Mouse (Mus musculus) embryonic stem cell, embryonic (primary cell): ENCODE measurements around the gene Alox12.

ENCODE experiments used
- CTCF ChIA-PET, 4 experiments: fragments of 300-600 bp in 2 of 4; fragments of 350-600 bp in 2 of 4; sonication (Branson Sonifier 250); formaldehyde crosslinking; loops; one replicate each; lab custom pipeline; 2022; ENCODE audit warnings: inconsistent platforms in 2 of 4; lab: Charles Lee
- POLR2A ChIA-PET, 4 experiments: fragments of 300-600 bp in 2 of 4; fragments of 350-600 bp in 2 of 4; sonication (Branson Sonifier 250); formaldehyde crosslinking; loops; one replicate each; lab custom pipeline; 2022; ENCODE audit warnings: antibody characterized with exemption in 4 of 4, inconsistent platforms in 1 of 4; lab: Charles Lee

Alox12 gene

DNA sequence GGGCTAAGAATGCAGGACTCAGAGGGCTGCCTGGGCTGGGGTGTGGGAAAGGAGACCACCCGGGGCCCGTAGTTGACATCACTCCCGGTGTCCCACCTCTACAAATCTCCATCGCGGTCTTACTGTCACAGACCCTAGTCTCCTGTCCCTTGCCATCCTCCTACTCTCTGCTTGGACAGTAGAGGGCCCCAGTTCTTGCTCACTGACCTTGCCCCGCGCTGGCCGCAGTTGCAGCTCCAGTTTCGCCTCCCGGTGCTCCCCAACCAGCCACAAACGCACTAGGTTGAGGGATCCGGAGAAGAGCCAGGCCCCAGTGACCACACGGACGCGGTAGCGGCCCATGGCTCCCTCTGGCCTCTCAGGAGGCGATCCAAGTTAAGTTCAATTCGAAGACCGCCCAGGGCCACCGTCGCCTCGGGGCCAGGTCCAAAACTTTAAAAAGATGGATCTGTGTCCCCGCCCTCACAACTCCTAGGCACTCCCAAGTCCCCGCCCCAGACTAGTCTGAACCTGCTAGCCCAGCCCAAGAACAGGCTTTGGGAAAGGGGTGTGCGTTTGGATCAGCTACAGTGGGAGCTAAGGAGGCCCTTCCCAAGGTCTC is at the start of gene Alox12:
Gene Alox12 (minus strand): TSS at position 423 of the 601 bp plus-strand sequence.
- POLR2A ChIA-PET = interaction anchor here in 3 of 4 experiments (0.8 to 2.5 kb wide), 12 partner anchors 8 to 94 kb away, joined by 3 to 14 read pairs (median 3); partner anchors contain the start of genes Gm21988 (in 3 of the 3), Rnasek (in 3 of the 3) and 0610010K14Rik (in 2 of the 3)
- CTCF ChIA-PET = interaction anchor here (0.6 to 1.6 kb wide), 8 partner anchors 8 to 1549 kb away, joined by 3 to 17 read pairs (median 4); partner anchors contain the start of genes 0610010K14Rik (in 1 of the 4) and Alox12e (in 1 of the 4)

DNA sequence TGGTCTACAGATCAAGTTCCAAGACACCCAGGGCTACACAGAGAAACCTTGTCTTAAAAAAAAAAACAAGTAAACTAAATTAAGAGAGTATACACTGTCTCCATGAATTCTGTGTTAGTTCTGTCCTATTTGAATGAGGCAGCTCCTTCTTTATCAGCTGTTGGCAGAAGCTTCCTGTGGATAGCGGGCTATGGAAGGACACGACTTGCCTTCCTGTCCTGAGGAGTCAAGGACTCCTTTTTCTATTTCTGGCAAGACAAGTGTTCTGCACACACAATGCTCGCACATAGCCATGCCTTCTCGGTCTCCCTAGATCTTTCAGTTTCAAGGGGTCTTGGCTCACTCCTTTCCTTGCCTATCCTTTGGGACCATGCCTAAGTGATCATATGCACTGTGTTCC is 47.1 kb upstream of the Alox12 start:
- POLR2A ChIA-PET = no interaction called here
- CTCF ChIA-PET = interaction anchor here in 1 of 4 experiments (0.5 kb wide), 1 partner anchor 16 kb away, joined by 3 read pairs; no protein-coding TSS in a partner anchor

DNA sequence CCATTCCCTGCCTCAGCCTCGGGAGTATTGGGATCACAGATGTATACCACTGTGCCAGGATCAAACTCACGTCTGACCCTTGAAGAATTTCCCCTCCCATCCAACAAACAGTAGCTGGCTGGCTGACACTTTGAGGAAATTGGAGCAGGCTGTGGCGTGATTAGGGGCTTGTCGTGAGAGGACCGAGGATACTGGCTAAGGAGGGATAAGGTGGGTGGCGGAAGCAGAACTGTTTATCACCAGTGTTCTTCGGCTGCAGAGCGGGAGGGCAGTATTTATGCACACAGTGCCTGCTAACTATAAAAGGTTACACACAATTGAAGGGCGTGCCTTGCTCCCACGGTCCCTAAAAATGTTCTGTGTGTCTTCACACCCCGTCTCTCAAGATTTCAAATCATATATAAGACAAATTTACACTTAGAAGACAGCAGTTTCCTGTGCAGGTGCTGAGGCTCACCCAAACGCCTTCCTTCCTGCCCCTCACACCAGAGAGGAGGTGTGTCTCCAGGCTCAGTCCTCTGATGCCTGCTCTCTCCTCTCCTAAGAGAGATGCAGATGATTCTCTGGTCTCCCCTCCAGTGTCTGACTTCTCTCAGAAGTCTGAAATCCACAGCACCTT is 42.8 kb upstream of the Alox12 start:
- ChIA-PET POLR2A (interaction anchor here in 1 of 4 experiments (0.5 to 1.0 kb wide), 2 partner anchors 233 to 461 kb away, joined by 3 to 4 read pairs; no protein-coding TSS in a partner anchor), CTCF (interaction anchor here in 2 of 4 experiments (0.6 to 1.2 kb wide), 2 partner anchors 12 to 30 kb away, joined by 3 read pairs; no protein-coding TSS in a partner anchor)

DNA sequence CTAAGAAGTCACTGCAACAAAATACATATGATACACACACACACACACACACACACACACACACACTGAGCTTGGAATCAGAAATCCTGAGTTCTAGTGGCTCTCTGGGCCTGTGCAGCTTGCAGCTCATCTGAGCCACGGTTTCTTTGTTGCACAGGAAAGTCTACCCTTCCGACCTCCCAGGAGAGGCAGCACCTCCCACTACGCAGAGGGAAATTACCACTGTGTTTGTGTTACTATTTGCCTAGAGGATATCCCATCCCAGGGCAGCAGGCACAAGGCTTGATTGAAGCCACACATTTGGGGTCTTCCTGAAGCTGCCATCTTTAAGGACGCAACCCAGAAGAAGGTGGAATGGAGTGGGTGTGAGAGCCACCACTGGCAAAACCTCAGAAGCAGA is 42.3 kb upstream of the Alox12 start:
- ChIA-PET POLR2A (interaction anchor here in 1 of 4 experiments (0.5 to 1.0 kb wide), 3 partner anchors 209 to 462 kb away, joined by 3 to 4 read pairs (median 3); no protein-coding TSS in a partner anchor), CTCF (interaction anchor here in 3 of 4 experiments (0.6 to 1.2 kb wide), 4 partner anchors 13 to 259 kb away, joined by 3 read pairs; no protein-coding TSS in a partner anchor)

DNA sequence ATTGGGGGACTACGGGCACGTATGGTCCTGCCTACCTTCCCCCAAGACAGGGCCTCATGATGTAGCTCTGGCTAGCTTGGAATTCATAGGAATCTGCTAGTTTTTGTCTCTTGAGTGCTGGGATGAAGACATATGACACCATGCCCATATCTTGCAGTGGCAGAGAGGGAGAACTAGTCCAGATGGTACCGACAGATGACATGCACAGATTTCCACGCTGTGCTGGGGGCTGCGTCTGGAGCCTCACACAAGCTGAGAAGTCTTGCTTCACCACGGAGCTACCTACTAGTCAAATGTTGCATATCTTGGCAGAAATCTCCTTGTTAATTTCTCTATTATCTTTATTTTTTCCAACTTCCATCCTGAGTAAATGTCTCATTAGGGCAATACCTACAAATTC is 38.7 kb upstream of the Alox12 start:
- ChIA-PET POLR2A (no interaction called here), CTCF (no interaction called here)

DNA sequence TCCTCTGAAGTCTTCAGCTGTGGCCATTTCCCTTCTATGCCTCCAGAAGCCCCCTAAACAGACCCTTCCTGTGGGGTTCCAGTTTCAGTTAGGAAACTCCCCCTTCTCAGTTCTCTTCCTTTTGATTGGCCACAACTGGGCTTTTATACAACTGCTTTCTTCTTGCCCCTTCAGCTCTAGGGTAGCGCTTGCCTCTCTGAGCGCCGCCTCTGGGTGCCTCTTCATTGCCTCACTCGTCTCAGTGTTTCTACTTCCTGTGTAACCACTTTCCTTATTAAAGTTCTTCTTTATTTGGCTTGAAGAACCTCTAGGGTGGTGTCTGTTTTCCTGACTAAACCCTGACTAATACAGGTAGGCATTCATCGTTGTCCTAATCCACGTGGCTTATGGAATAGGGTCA is 36.1 kb upstream of the Alox12 start:
- ChIA-PET POLR2A (interaction anchor here in 2 of 4 experiments (0.6 to 1.5 kb wide), 2 partner anchors 31 to 271 kb away, joined by 3 read pairs; partner anchors contain the start of gene Alox12e (in 1 of the 2)), CTCF (no interaction called here)

DNA sequence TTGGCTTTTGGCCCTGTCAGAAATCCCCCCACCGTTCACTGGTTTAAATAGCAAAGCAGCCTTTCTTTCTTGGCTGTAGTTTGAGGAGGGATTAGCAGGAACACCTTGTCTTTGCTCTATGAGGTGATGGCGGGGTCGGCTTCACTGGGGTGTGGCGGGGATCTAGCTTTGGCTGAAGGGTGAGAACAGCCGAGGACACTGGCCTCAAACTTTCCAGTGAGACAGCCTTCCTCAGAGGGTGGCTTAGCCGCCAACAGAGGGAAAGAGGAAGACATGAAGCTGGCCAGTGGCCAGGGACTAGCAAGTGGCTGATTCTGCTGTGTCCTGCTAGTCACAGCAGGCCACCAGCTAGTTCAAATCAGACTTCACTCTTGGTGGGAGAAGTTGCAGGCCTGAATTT is 34.1 kb upstream of the Alox12 start:
- ChIA-PET CTCF (interaction anchor here in 2 of 4 experiments (0.6 to 1.1 kb wide), 2 partner anchors 42 to 361 kb away, joined by 3 to 4 read pairs; no protein-coding TSS in a partner anchor), POLR2A (no interaction called here)

DNA sequence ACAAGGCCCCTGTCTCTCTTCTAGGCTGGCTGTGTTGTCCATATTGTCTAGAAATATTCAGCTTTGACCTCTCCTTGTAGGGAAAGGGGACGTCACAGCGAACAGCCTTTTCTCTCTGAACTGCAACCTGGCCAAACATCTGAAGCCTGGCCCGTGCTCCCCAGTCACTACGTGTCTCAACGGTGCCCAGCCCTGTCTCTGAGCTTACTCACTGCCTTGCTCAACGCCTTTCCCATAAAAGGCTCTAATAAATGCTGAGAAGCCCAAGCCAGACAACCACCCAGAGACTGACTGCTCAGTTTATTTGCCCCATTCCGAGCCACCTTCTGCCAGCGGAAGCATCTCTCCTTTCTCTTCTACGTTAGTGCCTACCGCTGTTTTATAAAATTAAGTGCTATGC is 32.9 kb upstream of the Alox12 start:
- POLR2A ChIA-PET = no interaction called here
- CTCF ChIA-PET = no interaction called here

DNA sequence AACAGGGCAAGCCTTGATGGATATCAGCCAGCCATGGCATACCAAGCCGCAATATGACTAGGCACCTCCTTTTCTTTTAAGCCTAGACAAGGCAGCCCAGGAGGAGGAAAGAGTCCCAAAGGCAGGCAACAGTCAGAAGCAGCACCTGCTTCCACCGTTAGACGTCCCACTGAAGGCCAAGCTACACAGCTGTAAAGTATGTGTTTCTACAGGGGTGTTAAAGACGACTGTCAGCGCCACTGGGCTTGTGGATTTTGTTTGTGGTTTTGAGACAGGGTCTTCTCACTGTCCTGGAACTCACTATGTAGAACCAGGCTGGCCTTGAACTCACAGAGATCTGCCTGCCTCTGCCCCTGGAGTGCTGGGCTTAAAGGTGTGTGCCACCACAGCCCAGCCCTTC is 30.5 kb upstream of the Alox12 start:
- ChIA-PET CTCF (interaction anchor here in 1 of 4 experiments (1.1 kb wide), 1 partner anchor 36 kb away, joined by 4 read pairs; no protein-coding TSS in a partner anchor), POLR2A (no interaction called here)

DNA sequence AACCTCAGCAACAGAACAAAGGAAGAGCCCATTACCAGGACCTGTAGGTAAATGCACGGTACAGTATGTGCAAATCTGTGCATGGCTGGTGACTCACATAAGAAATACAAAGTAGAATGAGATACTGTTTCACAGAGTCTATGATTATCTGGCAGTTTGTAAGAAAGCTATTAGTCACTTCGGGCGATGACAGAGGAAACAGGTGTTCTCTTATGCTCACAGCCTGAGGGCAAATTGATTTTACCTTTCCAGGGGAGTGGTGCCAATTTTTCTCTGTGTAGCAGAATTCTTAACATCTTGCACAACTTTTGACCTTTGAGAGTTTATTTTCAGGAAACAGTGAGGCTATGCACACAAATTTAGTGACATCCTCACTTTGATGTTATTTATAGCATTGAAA is 29.6 kb upstream of the Alox12 start:
- ChIA-PET POLR2A (no interaction called here), CTCF (no interaction called here)

DNA sequence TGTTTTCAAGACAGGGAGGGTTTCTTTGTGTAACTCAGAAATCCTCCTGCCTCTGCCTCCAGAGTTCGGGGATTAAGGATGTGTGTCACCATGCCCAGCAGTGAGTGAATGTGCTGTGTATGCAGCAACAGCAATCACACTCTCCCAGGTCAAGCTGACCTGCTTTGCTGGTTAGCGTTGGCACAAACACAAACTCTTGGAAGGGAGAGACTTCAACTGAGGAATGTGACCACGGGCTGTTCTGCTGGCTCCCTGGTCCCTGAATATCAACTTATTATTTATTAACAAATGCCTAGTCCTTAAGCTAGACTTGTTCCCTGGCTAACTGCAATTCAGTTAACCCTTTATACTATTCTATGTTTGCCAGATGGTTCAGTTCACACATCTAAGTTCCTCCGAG is 28.5 kb upstream of the Alox12 start:
- CTCF ChIA-PET = no interaction called here

DNA sequence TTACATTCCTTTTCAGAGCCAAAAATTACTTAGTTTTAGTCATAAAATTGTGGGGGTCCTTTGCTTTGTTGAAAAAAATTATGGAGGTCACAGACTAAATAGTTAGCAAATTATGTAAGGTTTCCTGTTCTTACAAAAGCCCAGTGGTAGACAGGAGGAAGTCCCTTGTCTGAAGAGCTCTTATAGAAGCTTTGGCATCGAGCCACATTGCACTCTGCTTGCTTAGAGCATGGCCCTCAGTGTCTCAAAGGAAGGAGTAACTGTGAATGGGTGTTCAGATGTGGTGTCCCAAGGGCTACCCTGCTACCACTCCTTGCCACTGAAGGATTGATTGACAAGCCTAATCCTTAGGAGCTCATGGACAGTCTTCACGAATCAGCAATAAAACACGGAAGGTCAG is 25.3 kb upstream of the Alox12 start:
- ChIA-PET POLR2A (interaction anchor here in 1 of 4 experiments (0.7 kb wide), 1 partner anchor 49 kb away, joined by 3 read pairs; no protein-coding TSS in a partner anchor), CTCF (interaction anchor here in 1 of 4 experiments (0.7 kb wide), 1 partner anchor 366 kb away, joined by 3 read pairs; no protein-coding TSS in a partner anchor)

More for the DNA sequence above, 28.5 kb upstream of the Alox12 start:
- POLR2A ChIA-PET = interaction anchor here in 1 of 4 experiments (0.5 kb wide), 1 partner anchor 14 kb away, joined by 3 read pairs; no protein-coding TSS in a partner anchor

DNA sequence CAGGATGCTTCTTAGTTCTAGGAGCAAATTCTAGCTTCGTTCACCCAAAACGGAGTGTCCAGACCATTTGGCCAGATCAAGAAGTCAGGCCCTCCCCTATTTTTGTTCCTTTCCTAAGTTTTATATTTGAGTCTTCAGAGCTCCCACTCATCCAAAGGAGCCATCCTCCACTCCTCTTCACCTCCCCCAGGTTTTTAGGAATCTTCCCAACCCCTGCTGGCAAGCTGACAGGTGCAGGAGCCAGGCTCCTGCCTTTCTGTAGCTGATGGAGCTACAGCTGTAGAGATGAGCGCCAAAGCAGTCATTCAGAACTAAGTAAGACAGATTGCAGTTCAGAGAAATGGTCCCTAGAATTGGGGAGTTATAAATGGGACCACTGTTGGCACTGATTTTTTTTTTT is 23.8 kb upstream of the Alox12 start:
- POLR2A ChIA-PET = interaction anchor here in 2 of 4 experiments (0.6 to 0.8 kb wide), 3 partner anchors 60 to 447 kb away, joined by 3 to 8 read pairs (median 3); no protein-coding TSS in a partner anchor
- CTCF ChIA-PET = interaction anchor here in 2 of 4 experiments (1.0 to 1.4 kb wide), 4 partner anchors 16 to 77 kb away, joined by 3 read pairs; no protein-coding TSS in a partner anchor

DNA sequence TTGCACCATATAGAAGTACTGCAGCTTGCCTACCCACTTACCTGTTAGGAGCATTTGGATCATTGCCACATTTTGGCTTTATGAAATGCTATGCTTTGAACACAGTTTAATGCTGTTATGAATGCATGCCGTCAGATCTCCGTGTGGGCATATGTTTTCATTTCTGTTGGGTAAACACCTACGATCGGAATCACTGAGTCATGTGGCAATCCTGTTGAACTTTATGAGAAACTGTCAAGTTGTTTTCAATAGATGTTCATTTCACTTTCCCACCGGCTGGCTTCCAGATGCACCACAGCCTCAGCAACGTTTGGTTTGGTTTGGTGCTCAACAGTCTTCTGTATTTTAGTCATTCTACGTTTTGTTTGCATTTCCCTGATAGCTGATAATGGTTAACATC is 16.5 kb upstream of the Alox12 start:
- POLR2A ChIA-PET = no interaction called here
- CTCF ChIA-PET = no interaction called here

DNA sequence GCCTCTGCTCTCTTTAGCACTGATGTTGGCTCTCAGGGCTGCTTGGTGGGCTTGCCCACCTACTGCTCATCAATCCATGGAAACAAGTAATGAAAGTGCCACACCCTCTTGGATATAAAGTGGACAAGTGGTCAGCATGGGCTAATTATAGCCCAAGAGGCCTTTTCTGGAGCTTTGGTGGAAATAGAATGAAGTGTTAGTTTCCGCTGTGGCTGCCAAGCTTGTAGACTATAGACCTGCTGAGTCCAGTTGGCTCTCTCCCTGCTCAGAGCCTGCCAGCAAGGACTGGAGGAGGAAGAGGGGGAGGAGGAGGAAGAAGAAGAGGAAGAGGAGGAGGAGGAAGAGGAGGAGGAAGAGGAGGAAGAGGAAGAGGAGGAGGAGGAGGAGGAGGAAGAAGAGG is 11.3 kb upstream of the Alox12 start:
- ChIA-PET POLR2A (no interaction called here), CTCF (no interaction called here)

DNA sequence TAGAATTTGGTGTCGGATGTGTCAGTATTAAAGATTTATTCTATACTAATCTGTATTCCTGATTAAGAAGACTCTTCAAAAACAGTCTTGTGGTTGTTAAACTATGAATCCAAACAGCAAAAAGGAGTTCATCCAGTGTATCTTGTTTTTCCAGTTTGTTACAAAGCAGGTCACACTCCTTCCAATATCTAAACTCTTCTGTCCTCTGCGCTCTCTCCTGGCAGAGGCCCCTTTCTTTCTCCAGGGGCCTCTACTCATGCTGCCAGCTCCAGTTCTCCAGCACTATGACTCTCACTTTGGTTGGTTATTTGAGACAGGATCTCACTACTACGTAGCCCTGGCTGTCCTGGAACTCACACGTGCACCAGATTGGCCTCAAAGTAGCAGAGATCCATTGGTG is 10.7 kb upstream of the Alox12 start:
- POLR2A ChIA-PET = interaction anchor here in 1 of 4 experiments (0.6 kb wide), 1 partner anchor 12 kb away, joined by 3 read pairs; no protein-coding TSS in a partner anchor
- CTCF ChIA-PET = no interaction called here

DNA sequence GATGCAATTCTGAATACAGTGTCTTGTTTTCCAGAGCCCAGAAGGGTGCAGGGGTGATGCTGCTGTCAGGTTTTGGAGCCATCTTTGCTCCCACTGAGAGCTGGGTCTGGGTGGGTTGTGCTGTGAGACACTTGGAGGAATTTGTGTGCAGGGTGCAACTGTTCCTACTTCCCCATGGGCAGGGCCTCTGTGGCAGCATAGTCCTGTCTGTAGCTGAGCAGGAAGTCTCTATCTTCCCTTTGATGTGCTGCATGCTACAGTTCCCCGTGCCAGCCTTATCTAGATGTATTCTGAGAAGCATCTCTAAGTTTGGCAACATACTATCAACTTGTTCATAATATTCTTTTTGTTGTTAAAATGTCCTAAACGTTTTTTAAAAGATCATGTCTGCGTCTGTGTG is 10.1 kb upstream of the Alox12 start:
- POLR2A ChIA-PET = interaction anchor here in 1 of 4 experiments (0.6 kb wide), 1 partner anchor 12 kb away, joined by 3 read pairs; no protein-coding TSS in a partner anchor
- CTCF ChIA-PET = interaction anchor here in 1 of 4 experiments (0.6 kb wide), 1 partner anchor 167 kb away, joined by 3 read pairs; no protein-coding TSS in a partner anchor

DNA sequence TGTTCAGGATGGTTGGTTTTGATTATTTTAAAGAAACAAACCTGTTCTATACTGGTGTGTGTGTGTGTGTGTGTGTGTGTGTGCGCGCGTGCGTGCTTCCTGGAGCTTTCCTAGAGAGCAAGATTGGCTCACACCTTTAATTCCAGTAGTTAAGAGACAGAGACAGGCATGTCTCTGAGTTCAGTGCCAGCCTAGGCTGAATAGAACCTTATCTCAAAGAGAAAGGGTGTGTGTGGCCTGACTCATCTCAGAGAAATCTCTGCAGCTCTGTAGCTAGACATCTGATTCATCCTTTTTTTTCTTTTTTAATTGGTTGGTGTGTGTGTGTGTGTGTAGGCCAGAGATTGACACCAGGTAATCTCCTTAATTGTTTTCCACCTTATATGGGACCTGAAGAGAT is 3.9 kb upstream of the Alox12 start:
- CTCF ChIA-PET = no interaction called here

DNA sequence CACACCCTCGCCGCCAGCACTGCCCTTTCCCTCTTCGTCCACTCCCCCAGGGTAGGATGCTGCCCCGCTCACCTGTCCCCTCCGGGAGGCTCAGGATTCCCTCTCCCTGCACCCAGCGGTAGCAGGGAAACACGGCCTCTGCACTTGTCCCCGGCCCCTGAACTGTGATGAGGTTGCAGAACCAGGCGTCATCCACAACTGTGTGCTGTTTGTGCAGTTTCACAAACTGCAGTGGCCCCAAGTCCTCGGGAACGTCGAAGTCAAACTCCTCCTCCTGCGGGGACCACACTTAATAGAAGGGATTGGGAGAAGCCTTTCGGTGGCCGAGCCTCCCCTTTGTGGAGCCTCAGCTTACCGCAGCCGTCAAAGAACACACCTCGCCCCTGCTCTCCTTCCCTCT is 816 bp downstream of the Alox12 start:
- CTCF ChIA-PET = interaction anchor here in 3 of 4 experiments (1.2 to 1.9 kb wide), 6 partner anchors 17 to 80 kb away, joined by 3 to 17 read pairs (median 4); partner anchors contain the start of genes 0610010K14Rik (in 1 of the 3) and Alox12e (in 1 of the 3)
- POLR2A ChIA-PET = interaction anchor here in 2 of 4 experiments (0.8 to 2.5 kb wide), 9 partner anchors 10 to 69 kb away, joined by 3 to 14 read pairs (median 7); partner anchors contain the start of genes 0610010K14Rik (in 2 of the 2), Gm21988 (in 2 of the 2) and Rnasek (in 2 of the 2)

More for the DNA sequence above, 3.9 kb upstream of the Alox12 start:
- POLR2A ChIA-PET = interaction anchor here in 1 of 4 experiments (0.6 kb wide), 1 partner anchor 173 kb away, joined by 3 read pairs; no protein-coding TSS in a partner anchor
